Mouse (Mus musculus) myocyte (in vitro differentiated cells): ENCODE data around the gene Ap5z1. TPM values are rescaled to one million over a fixed set of nuclear protein-coding genes. Genes with fewer than 3 reads are reported as not detected.

ENCODE experiments used
- H3K27me3 ChIP-seq: one replicate; pipeline ENCODE4 v1.6.1; 2011; ENCODE audit not compliant: control insufficient read depth, insufficient read depth, insufficient read length
- H3K36me3 ChIP-seq: one replicate; pipeline ENCODE4 v1.6.1; 2011; ENCODE audit not compliant: control insufficient read depth, insufficient read depth
- H3K4me2 ChIP-seq: one replicate; pipeline ENCODE4 v1.6.1; 2011; ENCODE audit warnings: low read depth, control low read depth
- H3K4me3 ChIP-seq: one replicate; pipeline ENCODE4 v1.5.1; 2011; ENCODE audit warnings: mild to moderate bottlenecking, control low read depth, moderate library complexity
- H3K79me2 ChIP-seq: one replicate; pipeline ENCODE4 v1.6.1; 2011; ENCODE audit not compliant: control insufficient read depth, insufficient read depth
- H3ac ChIP-seq: one replicate; pipeline ENCODE4 v1.6.1; 2011; ENCODE audit not compliant: control insufficient read depth, insufficient read length
- CEBPB ChIP-seq: IDR thresholded peaks from 2 replicates; pipeline ENCODE4 v1.6.1; 2011; ENCODE audit warnings: mild to moderate bottlenecking, moderate library complexity; ENCODE audit not compliant: poor library complexity, insufficient read depth, severe bottlenecking
- E2F4 ChIP-seq: IDR thresholded peaks from one replicate; pipeline ENCODE4 v1.6.1; 2011; ENCODE audit warnings: mild to moderate bottlenecking, control low read depth, moderate library complexity; ENCODE audit not compliant: insufficient read depth
- MAX ChIP-seq: IDR thresholded peaks from one replicate; pipeline ENCODE4 v1.6.1; 2011; ENCODE audit warnings: low read depth, mild to moderate bottlenecking, control low read depth
- MYOD1 ChIP-seq, 3 experiments: IDR thresholded peaks; one replicate each; pipeline ENCODE4 v1.6.1; 2011; ENCODE audit warnings: control low read depth in 2 of 3, low read depth in 2 of 3, mild to moderate bottlenecking in 2 of 3, moderate library complexity in 1 of 3; ENCODE audit not compliant: insufficient read length in 2 of 3, control insufficient read depth in 1 of 3
- MYOG ChIP-seq, 3 experiments: IDR thresholded peaks; one replicate each; pipeline ENCODE4 v1.6.1; 2011; ENCODE audit warnings: control low read depth in 2 of 3, low read depth in 2 of 3, mild to moderate bottlenecking in 2 of 3; ENCODE audit not compliant: insufficient read length in 2 of 3, control insufficient read depth in 1 of 3, insufficient read depth in 1 of 3
- POLR2A ChIP-seq: IDR thresholded peaks from one replicate; pipeline ENCODE4 v1.6.1; 2011; ENCODE audit warnings: low read depth, mild to moderate bottlenecking, control low read depth, moderate library complexity; ENCODE audit not compliant: insufficient read length
- POLR2AphosphoS2 ChIP-seq: IDR thresholded peaks from one replicate; pipeline ENCODE4 v1.6.1; 2011; ENCODE audit warnings: low read depth, control low read depth; ENCODE audit not compliant: insufficient read length
- REST ChIP-seq: IDR thresholded peaks from one replicate; pipeline ENCODE4 v1.6.1; 2011; ENCODE audit warnings: mild to moderate bottlenecking, control low read depth, moderate library complexity; ENCODE audit not compliant: insufficient read depth, insufficient read length
- SRF ChIP-seq: IDR thresholded peaks from one replicate; pipeline ENCODE4 v1.6.1; 2011; ENCODE audit warnings: low read depth; ENCODE audit not compliant: control insufficient read depth, insufficient read length
- TCF12 ChIP-seq: IDR thresholded peaks from one replicate; pipeline ENCODE4 v1.6.1; 2011; ENCODE audit warnings: mild to moderate bottlenecking, control low read depth; ENCODE audit not compliant: poor library complexity, insufficient read depth, severe bottlenecking
- TCF3 ChIP-seq: IDR thresholded peaks from one replicate; pipeline ENCODE4 v1.6.1; 2011; ENCODE audit warnings: low read depth, control low read depth; ENCODE audit not compliant: insufficient read length
- USF1 ChIP-seq: IDR thresholded peaks from one replicate; pipeline ENCODE4 v1.6.1; 2011; ENCODE audit warnings: low read depth, mild to moderate bottlenecking, control low read depth, moderate library complexity
- polyA plus RNA-seq: library from polyadenylated mRNA; unstranded; fragments of >200 nt; fragmentation: generic; extraction: Trizol; gene quantifications from one replicate; pipeline ENCODE4 v1.2.1, GENCODE M21; 2012; ENCODE audit warnings: missing spikeins

The Ap5z1 gene
- polyA plus RNA-seq, 1 experiment = 9.8 TPM

DNA sequence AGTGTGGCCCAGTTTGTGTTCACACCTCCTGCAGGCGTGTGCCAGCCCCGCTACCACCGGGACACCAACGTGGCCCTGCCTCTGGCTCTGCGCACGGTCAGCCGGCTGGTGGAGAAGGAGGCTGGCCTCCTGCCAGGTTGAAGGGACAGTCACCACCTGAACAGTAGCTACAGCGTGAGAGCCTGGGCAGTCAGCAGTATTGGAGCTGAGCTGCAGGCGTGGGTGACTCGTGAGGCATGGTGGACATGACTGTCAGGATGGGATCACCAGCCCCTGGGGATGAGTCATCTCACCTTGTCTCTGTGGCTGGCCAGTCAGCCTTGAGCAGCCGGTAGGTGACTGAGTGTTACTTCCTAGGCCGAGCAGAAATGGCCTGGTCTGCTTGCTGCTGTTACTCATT lies 13.6 kb downstream of the Ap5z1 start:
- Histone ChIP-seq H3ac (no peak overlapping the region), H3K4me3 (no peak overlapping the region), H3K4me2 (no peak overlapping the region), H3K27me3 (no peaks in the 10 kb centered on the region), H3K36me3 (no peaks in the 10 kb centered on the region), H3K79me2 (no peaks in the 10 kb centered on the region)
- TF ChIP-seq MYOG (IDR thresholded peaks at IDR 0.05; ENCODE audit: control insufficient read depth in 1 of 3, insufficient read depth in 1 of 3, insufficient read length in 2 of 3, low read depth in 2 of 3) = no peak
- no peak for TF ChIP-seq TCF12
- TF ChIP-seq SRF = no peak
- no peak for TF ChIP-seq MAX
- TF ChIP-seq MYOD1 (IDR thresholded peaks at IDR 0.05; ENCODE audit: control insufficient read depth in 1 of 3, insufficient read length in 2 of 3, low read depth in 2 of 3) = no peak
- TF ChIP-seq REST = no peak
- TF ChIP-seq POLR2A = no peak
- TF ChIP-seq E2F4 = no peak

DNA sequence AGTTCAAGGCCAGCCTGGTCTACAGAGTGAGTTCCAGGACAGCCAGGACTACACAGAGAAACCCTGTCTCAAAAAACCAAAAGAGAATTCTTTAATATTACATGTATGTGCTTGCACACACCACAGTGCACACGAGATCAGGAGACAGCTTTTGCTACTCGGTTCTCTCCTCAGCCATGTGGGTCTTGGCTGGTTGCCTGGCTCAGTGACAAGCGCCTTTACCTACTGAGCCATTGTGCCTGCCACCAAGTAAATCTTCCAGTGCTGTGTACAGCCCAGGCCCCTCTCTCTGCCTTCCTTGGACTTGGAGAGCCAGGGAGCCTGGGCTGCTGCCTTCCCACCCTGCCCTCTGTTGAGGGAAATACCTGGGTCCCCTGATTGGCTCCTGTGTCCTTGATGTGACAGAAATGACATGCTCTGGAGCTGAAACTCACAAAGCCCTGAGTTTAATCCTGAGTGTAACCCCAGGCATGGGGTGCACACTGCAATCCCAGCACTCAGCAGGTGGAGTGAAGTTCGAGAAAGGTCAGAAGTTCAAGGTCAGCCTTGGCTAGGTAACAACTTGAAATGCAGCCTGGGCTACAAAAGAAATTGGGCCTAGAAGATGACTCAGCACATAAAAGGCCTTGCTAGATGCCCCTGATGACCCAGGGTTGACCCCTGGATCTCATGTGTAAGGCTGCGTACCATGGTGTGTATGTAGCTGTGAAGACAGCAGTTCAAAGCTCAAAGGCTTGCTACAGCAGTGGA lies 14.3 kb downstream of the Ap5z1 start:
- no peaks in the 10 kb centered on the region for H3K36me3 ChIP-seq
- no peaks in the 10 kb centered on the region for H3K27me3 ChIP-seq
- H3K4me3 ChIP-seq = no peak overlapping the region
- no peak overlapping the region for H3ac ChIP-seq
- H3K79me2 ChIP-seq = no peaks in the 10 kb centered on the region
- TF ChIP-seq USF1 = no peak
- TF ChIP-seq POLR2A = no peak
- no peak for TF ChIP-seq TCF3
- TF ChIP-seq MYOD1 (IDR thresholded peaks at IDR 0.05; ENCODE audit: control insufficient read depth in 1 of 3, insufficient read length in 2 of 3, low read depth in 2 of 3) = no peak
- no peak for TF ChIP-seq E2F4
- TF ChIP-seq TCF12 = no peak
- no peak for TF ChIP-seq POLR2AphosphoS2
- TF ChIP-seq CEBPB = no peak
- TF ChIP-seq REST = no peak
- TF ChIP-seq MAX = no peak
- no peak for TF ChIP-seq MYOG (IDR thresholded peaks at IDR 0.05; ENCODE audit: control insufficient read depth in 1 of 3, insufficient read depth in 1 of 3, insufficient read length in 2 of 3, low read depth in 2 of 3)
- TF ChIP-seq SRF = no peak
- no peak overlapping the region for H3K4me2 ChIP-seq

DNA sequence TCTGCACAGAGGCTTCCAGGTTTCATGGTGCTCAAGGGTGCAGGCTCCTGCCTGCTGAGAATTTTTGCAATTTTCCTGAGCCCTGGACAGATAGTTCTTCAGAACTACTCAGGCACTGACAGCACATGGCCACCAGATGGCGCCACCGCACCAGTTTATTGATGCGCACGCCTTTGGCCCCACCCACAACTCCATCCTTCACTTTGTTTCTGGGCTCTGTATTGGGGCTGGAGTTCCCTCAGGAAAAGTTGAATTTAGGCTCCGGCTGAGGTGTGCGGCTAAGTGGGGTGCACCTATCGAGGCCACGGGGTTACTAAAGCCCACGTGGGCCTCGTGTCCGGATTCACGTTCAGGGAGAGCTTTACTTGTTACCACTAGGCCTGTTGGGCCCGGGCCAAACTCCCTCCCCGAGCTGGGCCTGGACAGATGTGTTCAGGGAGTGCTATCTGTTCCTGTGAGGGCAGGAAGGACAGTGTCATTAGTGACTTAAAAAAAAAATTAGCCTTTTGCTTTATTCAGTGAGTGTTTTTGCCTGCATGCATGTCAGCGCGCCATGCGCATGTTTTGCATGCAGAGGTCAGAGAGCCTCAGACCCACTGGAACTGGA lies 15.2 kb downstream of the Ap5z1 start:
- no peaks in the 10 kb centered on the region for H3K27me3 ChIP-seq
- no peak overlapping the region for H3ac ChIP-seq
- H3K4me3 ChIP-seq = no peak overlapping the region
- peak overlapping the region; percentile 30 for H3K4me2 ChIP-seq
- TF ChIP-seq POLR2AphosphoS2 = peak; percentile 49
- TF ChIP-seq MAX = no peak
- no peaks in the 10 kb centered on the region for H3K36me3 ChIP-seq
- no peaks in the 10 kb centered on the region for H3K79me2 ChIP-seq

DNA sequence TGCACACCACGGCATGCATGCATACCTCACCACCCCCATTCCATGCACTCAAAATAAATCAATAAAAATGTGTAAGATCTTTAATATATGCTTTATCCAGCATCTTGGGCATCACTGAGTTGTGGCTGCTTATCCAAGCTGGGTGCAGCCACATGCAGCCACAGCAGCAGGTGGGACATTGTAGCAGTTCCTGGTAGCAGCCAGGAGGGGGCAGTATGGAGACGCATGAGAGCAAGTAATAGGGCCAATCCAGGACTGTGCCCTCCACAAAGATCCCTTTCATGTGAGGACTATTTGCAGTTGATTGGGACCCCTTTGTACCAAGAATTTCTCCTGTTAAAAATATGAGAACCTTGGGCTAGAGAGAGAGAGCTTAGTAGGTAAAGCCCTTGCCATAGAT lies 18.8 kb downstream of the Ap5z1 start:
- H3K4me3 ChIP-seq = no peak overlapping the region
- H3K4me2 ChIP-seq = no peak overlapping the region
- no peaks in the 10 kb centered on the region for H3K36me3 ChIP-seq
- H3K27me3 ChIP-seq = no peaks in the 10 kb centered on the region
- no peaks in the 10 kb centered on the region for H3K79me2 ChIP-seq
- no peak overlapping the region for H3ac ChIP-seq
- TF ChIP-seq TCF3 = no peak
- TF ChIP-seq POLR2AphosphoS2 = no peak
- TF ChIP-seq MYOG (IDR thresholded peaks at IDR 0.05; ENCODE audit: control insufficient read depth in 1 of 3, insufficient read depth in 1 of 3, insufficient read length in 2 of 3, low read depth in 2 of 3) = no peak
- TF ChIP-seq SRF = no peak
- no peak for TF ChIP-seq TCF12
- TF ChIP-seq MYOD1 (IDR thresholded peaks at IDR 0.05; ENCODE audit: control insufficient read depth in 1 of 3, insufficient read length in 2 of 3, low read depth in 2 of 3) = no peak
- no peak for TF ChIP-seq POLR2A
- no peak for TF ChIP-seq USF1
- no peak for TF ChIP-seq MAX
- no peak for TF ChIP-seq REST
- TF ChIP-seq E2F4 = no peak
- no peak for TF ChIP-seq CEBPB

DNA sequence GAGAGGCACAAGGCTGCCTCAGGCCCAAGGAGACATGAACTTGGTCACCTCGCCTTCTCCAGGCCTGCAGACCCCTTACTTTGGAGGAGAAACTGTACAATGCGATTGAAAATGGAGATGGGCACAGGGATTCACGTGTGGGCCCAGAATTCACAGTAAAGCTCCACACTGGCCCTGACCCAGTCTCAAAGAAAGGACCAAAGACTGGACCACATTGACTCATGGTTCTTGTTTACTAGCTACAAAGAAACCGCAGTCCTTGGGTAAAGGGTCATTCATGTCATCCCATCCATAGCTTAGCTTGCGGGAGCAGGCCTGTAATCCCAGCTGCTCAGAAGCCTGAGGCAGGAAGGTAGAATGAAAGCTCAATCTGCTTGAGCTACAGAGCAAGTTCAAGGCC lies 19.8 kb downstream of the Ap5z1 start:
- no peak overlapping the region for H3K4me2 ChIP-seq
- H3ac ChIP-seq = no peak overlapping the region
- no peaks in the 10 kb centered on the region for H3K27me3 ChIP-seq
- no peaks in the 10 kb centered on the region for H3K36me3 ChIP-seq
- no peaks in the 10 kb centered on the region for H3K79me2 ChIP-seq
- TF ChIP-seq SRF (no peak), MYOD1 (IDR thresholded peaks at IDR 0.05; ENCODE audit: control insufficient read depth in 1 of 3, insufficient read length in 2 of 3, low read depth in 2 of 3) (no peak), USF1 (no peak), MAX (no peak)
- no peak overlapping the region for H3K4me3 ChIP-seq
